In genomic region chr8:111989911-111990310, GRCm38 (mm10) we compare ENCODE assay signal across 8 mouse cellular contexts. TPM values are rescaled to one million over a fixed set of nuclear protein-coding genes. Genes with fewer than 3 reads are reported as not detected.
A peak's percentile ranks its signal among the peaks of the same experiment; 100 is the strongest.
DNase-seq lines count a peak whose midpoint lies in the region; ATAC-seq and TF ChIP-seq lines count a peak whose summit lies in the region.

No protein-coding gene starts in this region.

- H3K4me2 ChIP-seq in midbrain, embryonic 11.5 days: no peak overlapping the region
- no peak overlapping the region for H3K4me2 ChIP-seq in midbrain, embryonic 15.5 days
- 0 out of 2 replicates have a peak overlapping the region, but pooled peaks have one; percentile 21 for H3K4me2 ChIP-seq in intestine, postnatal 0 days (replicated peaks; ENCODE audit: low read depth)

- no peaks in the 10 kb centered on the region; the same call in 1 of the 2 replicates for H3K79me2 ChIP-seq in liver, adult 2 months (ENCODE audit: control insufficient read depth, insufficient read depth, low read length)

- no peak for TF ChIP-seq POLR2A in liver, adult 2 months (IDR thresholded peaks at IDR 0.05; ENCODE audit: extremely low read depth, insufficient read depth, low read length)

- peak; percentile 99 for DNase-seq in midbrain, embryonic 11.5 days (ENCODE audit: low spot score, missing footprints)
- DNase-seq in c-Kit-positive CD71-positive TER-119-negative erythroid progenitor cells, embryonic 14.5 days (ENCODE audit: low read depth): peak; percentile 82
- peak; percentile 66 to 67 for DNase-seq in frontal cortex, postnatal 25 days (ENCODE audit: low spot score in 2 of 2)
- DNase-seq in liver, adult 2 months (ENCODE audit: extremely low read depth, low read depth, low spot score): peak; percentile 54
- DNase-seq in ovary, adult 18-20 months (ENCODE audit: low spot score): peak; percentile 23
- DNase-seq in thymus, postnatal 0 days (ENCODE audit: low spot score): peak; percentile 87

- H3K4me1 ChIP-seq in midbrain, embryonic 11.5 days (ENCODE audit: control insufficient read depth, insufficient read depth, low read length): peaks cover 4% of the 10 kb centered on the region; the same call in 1 of the 2 replicates
- H3K4me1 ChIP-seq in midbrain, embryonic 15.5 days: peaks cover 8% of the 10 kb centered on the region
- 0 out of 2 replicates have a peak, but pooled peaks cover 2% of the 10 kb centered on the region for H3K4me1 ChIP-seq in intestine, postnatal 0 days (replicated peaks; ENCODE audit: control insufficient read depth, insufficient read depth, low read length)
- H3K4me1 ChIP-seq in liver, adult 2 months (ENCODE audit: control insufficient read depth, insufficient read depth, low read length): no peaks in the 10 kb centered on the region

- H3K4me3 ChIP-seq in midbrain, embryonic 11.5 days (ENCODE audit: low read depth, low read length): no peak overlapping the region
- H3K4me3 ChIP-seq in midbrain, embryonic 15.5 days: no peak overlapping the region
- H3K4me3 ChIP-seq in intestine, postnatal 0 days (ENCODE audit: low read depth, low read length): no peak overlapping the region
- no peak overlapping the region for H3K4me3 ChIP-seq in liver, adult 2 months (ENCODE audit: insufficient read depth, low read depth, low read length)

- no peak overlapping the region for H3K27ac ChIP-seq in midbrain, embryonic 11.5 days (ENCODE audit: low read depth, low read length)
- no peak overlapping the region for H3K27ac ChIP-seq in midbrain, embryonic 15.5 days
- no peak overlapping the region for H3K27ac ChIP-seq in intestine, postnatal 0 days (ENCODE audit: low read depth, low read length)
- no peak overlapping the region for H3K27ac ChIP-seq in liver, adult 2 months (replicated peaks; ENCODE audit: insufficient read depth, low read depth, low read length)

- peak; percentile 95 for TF ChIP-seq CTCF in intestine, postnatal 0 days (IDR thresholded peaks at IDR 0.05; ENCODE audit: low read depth)
- peak; percentile 86 for TF ChIP-seq CTCF in liver, adult 2 months (IDR thresholded peaks at IDR 0.05; ENCODE audit: low read depth, low read length)

- H3K27me3 ChIP-seq in midbrain, embryonic 11.5 days (ENCODE audit: control insufficient read depth, insufficient read depth, low read length): no peaks in the 10 kb centered on the region
- no peaks in the 10 kb centered on the region for H3K27me3 ChIP-seq in midbrain, embryonic 15.5 days (replicated peaks)
- no peaks in the 10 kb centered on the region for H3K27me3 ChIP-seq in intestine, postnatal 0 days (replicated peaks; ENCODE audit: control insufficient read depth, insufficient read depth, low read length)
- H3K27me3 ChIP-seq in liver, adult 2 months (ENCODE audit: control insufficient read depth, insufficient read depth, low read length): no peaks in the 10 kb centered on the region

- 22% methylated on average over 7 of the region's 7 CpGs for WGBS in midbrain, embryonic 11.5 days
- WGBS in midbrain, embryonic 15.5 days: 11% methylated on average over 7 of the region's 7 CpGs
- WGBS in intestine, postnatal 0 days: 10% methylated on average over 7 of the region's 7 CpGs
- 8% methylated on average over 7 of the region's 7 CpGs for WGBS in liver, adult 2 months

- peaks cover 15% of the 10 kb centered on the region for H3K36me3 ChIP-seq in midbrain, embryonic 11.5 days (ENCODE audit: control insufficient read depth, insufficient read depth, low read length)
- peaks cover 16% of the 10 kb centered on the region for H3K36me3 ChIP-seq in midbrain, embryonic 15.5 days (replicated peaks)
- peaks cover 29% of the 10 kb centered on the region for H3K36me3 ChIP-seq in intestine, postnatal 0 days (ENCODE audit: control insufficient read depth, insufficient read depth)
- peaks cover 19% of the 10 kb centered on the region for H3K36me3 ChIP-seq in liver, adult 2 months (ENCODE audit: control insufficient read depth, insufficient read depth, low read length)

- peak; percentile 35; the same call in 1 of the 2 replicates for ATAC-seq in midbrain, embryonic 11.5 days (ENCODE audit: low FRiP score)
- no peak for ATAC-seq in midbrain, embryonic 15.5 days (replicated peaks)
- peak; percentile 39; the same call in 1 of the 2 replicates for ATAC-seq in intestine, postnatal 0 days

- no peak overlapping the region for H3K9ac ChIP-seq in midbrain, embryonic 11.5 days (ENCODE audit: low read length)
- H3K9ac ChIP-seq in midbrain, embryonic 15.5 days: no peak overlapping the region
- no peak overlapping the region for H3K9ac ChIP-seq in intestine, postnatal 0 days (ENCODE audit: low read depth, low read length)
- H3K9ac ChIP-seq in liver, adult 2 months (ENCODE audit: low read depth, low read length): no peak overlapping the region

- H3K9me3 ChIP-seq in midbrain, embryonic 11.5 days (ENCODE audit: control insufficient read depth, low read length): no peaks in the 10 kb centered on the region
- H3K9me3 ChIP-seq in midbrain, embryonic 15.5 days: no peaks in the 10 kb centered on the region
- H3K9me3 ChIP-seq in intestine, postnatal 0 days (ENCODE audit: control insufficient read depth): no peaks in the 10 kb centered on the region

RNA-seq across cellular contexts. Expression of gene Adat1, which starts 2.2 kb away (rescaled TPM):
- 9.1 and 11.8 TPM in 2 replicates for polyA plus RNA-seq in midbrain, embryonic 11.5 days (2014; fragmentation: Nextera tagmentation; extraction: Ambion mirVana)
- 8.7 and 8.9 TPM in 2 replicates for polyA plus RNA-seq in midbrain, embryonic 15.5 days (2015; fragmentation: Nextera tagmentation; extraction: Ambion mirVana)
- polyA plus RNA-seq in intestine, postnatal 0 days (2015; fragmentation: Nextera tagmentation; extraction: Ambion mirVana): 1.2 and 1.4 TPM in 2 replicates
- 2.8 TPM in 2 replicates for total RNA-seq in liver, adult 2 months (2014; rRNA removed)
- 2.1 and 2.7 TPM in 2 replicates for polyA plus RNA-seq in liver, adult 2 months (2012; rRNA removed)
- polyA plus RNA-seq in thymus, postnatal 0 days (2015; fragmentation: Nextera tagmentation; extraction: Ambion mirVana): 4.6 and 5.4 TPM in 2 replicates

RNA-seq across cellular contexts. Expression of gene Kars, which starts 21.2 kb away (rescaled TPM):
- polyA plus RNA-seq in midbrain, embryonic 11.5 days (2014; fragmentation: Nextera tagmentation; extraction: Ambion mirVana): 258 and 265 TPM in 2 replicates
- polyA plus RNA-seq in midbrain, embryonic 15.5 days (2015; fragmentation: Nextera tagmentation; extraction: Ambion mirVana): 157 TPM in 2 replicates
- 63.7 and 69.2 TPM in 2 replicates for polyA plus RNA-seq in intestine, postnatal 0 days (2015; fragmentation: Nextera tagmentation; extraction: Ambion mirVana)
- total RNA-seq in liver, adult 2 months (2014; rRNA removed): 50.9 and 53.3 TPM in 2 replicates
- 27.3 and 29.5 TPM in 2 replicates for polyA plus RNA-seq in liver, adult 2 months (2012; rRNA removed)
- 169 and 186 TPM in 2 replicates for polyA plus RNA-seq in thymus, postnatal 0 days (2015; fragmentation: Nextera tagmentation; extraction: Ambion mirVana)

RNA-seq across cellular contexts. Expression of gene Terf2ip, which starts 21.3 kb away (rescaled TPM):
- 29.9 and 31.3 TPM in 2 replicates for polyA plus RNA-seq in midbrain, embryonic 11.5 days (2014; fragmentation: Nextera tagmentation; extraction: Ambion mirVana)
- polyA plus RNA-seq in midbrain, embryonic 15.5 days (2015; fragmentation: Nextera tagmentation; extraction: Ambion mirVana): 70.0 and 72.1 TPM in 2 replicates
- polyA plus RNA-seq in intestine, postnatal 0 days (2015; fragmentation: Nextera tagmentation; extraction: Ambion mirVana): 10.1 and 11.2 TPM in 2 replicates
- total RNA-seq in liver, adult 2 months (2014; rRNA removed): 4.9 and 5.2 TPM in 2 replicates
- 5.0 and 5.7 TPM in 2 replicates for polyA plus RNA-seq in liver, adult 2 months (2012; rRNA removed)
- 12.8 and 16.8 TPM in 2 replicates for polyA plus RNA-seq in thymus, postnatal 0 days (2015; fragmentation: Nextera tagmentation; extraction: Ambion mirVana)

RNA-seq across cellular contexts. Expression of gene Gm6793, which starts 24.9 kb away (rescaled TPM):
- polyA plus RNA-seq in midbrain, embryonic 11.5 days (2014; fragmentation: Nextera tagmentation; extraction: Ambion mirVana): 0.26 and 0.37 TPM in 2 replicates
- polyA plus RNA-seq in midbrain, embryonic 15.5 days (2015; fragmentation: Nextera tagmentation; extraction: Ambion mirVana): 1.0 and 1.4 TPM in 2 replicates
- polyA plus RNA-seq in intestine, postnatal 0 days (2015; fragmentation: Nextera tagmentation; extraction: Ambion mirVana): 0.21 and 0.29 TPM in 2 replicates
- total RNA-seq in liver, adult 2 months (2014; rRNA removed): not detected in 2 replicates
- polyA plus RNA-seq in liver, adult 2 months (2012; rRNA removed): not detected in 2 replicates
- polyA plus RNA-seq in thymus, postnatal 0 days (2015; fragmentation: Nextera tagmentation; extraction: Ambion mirVana): 0.23 and 0.53 TPM in 2 replicates

RNA-seq across cellular contexts. Expression of gene Gabarapl2, which starts 49.4 kb away (rescaled TPM):
- 331 and 348 TPM in 2 replicates for polyA plus RNA-seq in midbrain, embryonic 11.5 days (2014; fragmentation: Nextera tagmentation; extraction: Ambion mirVana)
- polyA plus RNA-seq in midbrain, embryonic 15.5 days (2015; fragmentation: Nextera tagmentation; extraction: Ambion mirVana): 430 and 438 TPM in 2 replicates
- 298 and 308 TPM in 2 replicates for polyA plus RNA-seq in intestine, postnatal 0 days (2015; fragmentation: Nextera tagmentation; extraction: Ambion mirVana)
- 39.5 and 42.6 TPM in 2 replicates for total RNA-seq in liver, adult 2 months (2014; rRNA removed)
- polyA plus RNA-seq in liver, adult 2 months (2012; rRNA removed): 24.1 and 26.8 TPM in 2 replicates
- 278 and 281 TPM in 2 replicates for polyA plus RNA-seq in thymus, postnatal 0 days (2015; fragmentation: Nextera tagmentation; extraction: Ambion mirVana)

Comparison
In these comparisons a context has a peak if more than half of its experiments do, and no peak if none do; other contexts are left out.
1. DNase-seq: peak in every context shown above with its lines; median percentile 99 in midbrain, embryonic 11.5 days; 87 in thymus, postnatal 0 days; 82 in c-Kit-positive CD71-positive TER-119-negative erythroid progenitor cells, embryonic 14.5 days; 66 in frontal cortex, postnatal 25 days; 54 in liver, adult 2 months; 23 in ovary, adult 18-20 months.